24 mouse cellular contexts compared by ENCODE assay signal in genomic region chr11:116250898-116251297, GRCm38 (mm10). TPM values are rescaled to one million over a fixed set of nuclear protein-coding genes. Genes with fewer than 3 reads are reported as not detected.
"Had no signal": no experiment of that assay in that cellular context is flagged by ENCODE, and none has a peak within 500 bp of the region (broad histone marks: within the 10 kb centered on the region; RNA-seq: fewer than 3 reads in every experiment).

No protein-coding gene starts in this region.

- H3K27ac ChIP-seq: liver, embryonic 15.5 days; lung, embryonic 15.5 days; macrophage; midbrain, embryonic 13.5 days; midbrain, embryonic 15.5 days; neural tube, embryonic 13.5 days; neural tube, embryonic 15.5 days had no signal

- H3K9ac ChIP-seq: liver, embryonic 15.5 days; liver, postnatal 0 days; lung, embryonic 15.5 days; midbrain, embryonic 13.5 days; midbrain, embryonic 15.5 days; neural tube, embryonic 13.5 days; neural tube, embryonic 15.5 days had no signal

- H3K4me3 ChIP-seq: liver, embryonic 15.5 days; lung, embryonic 15.5 days; megakaryocyte, embryonic 14.5 days; midbrain, embryonic 13.5 days; midbrain, embryonic 15.5 days; neural tube, embryonic 13.5 days; neural tube, embryonic 15.5 days had no signal

- H3K9me3 ChIP-seq: liver, embryonic 15.5 days; lung, embryonic 15.5 days; megakaryocyte, embryonic 14.5 days; midbrain, embryonic 13.5 days; midbrain, embryonic 15.5 days; neural tube, embryonic 13.5 days; neural tube, embryonic 15.5 days had no signal

- H3K4me1 ChIP-seq: liver, embryonic 15.5 days; midbrain, embryonic 13.5 days; midbrain, embryonic 15.5 days; neural tube, embryonic 13.5 days; neural tube, embryonic 15.5 days had no signal

- H3K4me2 ChIP-seq: liver, embryonic 15.5 days; lung, embryonic 15.5 days; midbrain, embryonic 11.5 days; midbrain, embryonic 13.5 days; midbrain, embryonic 15.5 days; neural tube, embryonic 13.5 days; neural tube, embryonic 15.5 days had no signal

- DNase-seq: liver, postnatal 0 days; lung, adult 2 months; lung, postnatal 14 days; lung, postnatal 36 days; right cerebral cortex, adult 18-20 months; right cerebral cortex, postnatal 25 days; right cerebral cortex, postnatal 4 days; spleen, adult 18-20 months; thymus, adult 2 months; thymus, postnatal 25 days; thymus, postnatal 4 days had no signal

- ATAC-seq: liver, postnatal 0 days; lung, postnatal 0 days; midbrain, embryonic 13.5 days; midbrain, embryonic 15.5 days had no signal

- H3K27me3 ChIP-seq: liver, embryonic 15.5 days; lung, embryonic 15.5 days; megakaryocyte, embryonic 14.5 days; midbrain, embryonic 13.5 days; midbrain, embryonic 15.5 days; neural tube, embryonic 13.5 days; neural tube, embryonic 15.5 days had no signal

RNA-seq across cellular contexts. Expression of gene Evpl, which starts 13.0 kb away (rescaled TPM):
- total RNA-seq: monocyte, adult 5-6 weeks had no signal
- polyA plus RNA-seq: macrophage had no signal

RNA-seq across cellular contexts. Expression of gene Galr2, which starts 29.8 kb away (rescaled TPM):
- total RNA-seq: megakaryocyte progenitor cell, adult 5-6 weeks; midbrain, postnatal 0 days; monocyte, adult 5-6 weeks had no signal
- polyA plus RNA-seq: liver, embryonic 15.5 days; liver, postnatal 0 days; lung, postnatal 0 days; macrophage had no signal
